Mouse (Mus musculus) erythroblast, embryonic 14.5 days (primary cell): ENCODE results near the gene Klc4.

Experiments
- GATA1 ChIP-seq: IDR thresholded peaks from 2 replicates; pipeline ENCODE4 v1.6.1; 2012; ENCODE audit warnings: low read length, inconsistent platforms, mixed read lengths
- TAL1 ChIP-seq: IDR thresholded peaks from 3 replicates; pipeline ENCODE4 v1.6.1; 2012; ENCODE audit warnings: low read length, inconsistent platforms, mixed read lengths

DNA sequence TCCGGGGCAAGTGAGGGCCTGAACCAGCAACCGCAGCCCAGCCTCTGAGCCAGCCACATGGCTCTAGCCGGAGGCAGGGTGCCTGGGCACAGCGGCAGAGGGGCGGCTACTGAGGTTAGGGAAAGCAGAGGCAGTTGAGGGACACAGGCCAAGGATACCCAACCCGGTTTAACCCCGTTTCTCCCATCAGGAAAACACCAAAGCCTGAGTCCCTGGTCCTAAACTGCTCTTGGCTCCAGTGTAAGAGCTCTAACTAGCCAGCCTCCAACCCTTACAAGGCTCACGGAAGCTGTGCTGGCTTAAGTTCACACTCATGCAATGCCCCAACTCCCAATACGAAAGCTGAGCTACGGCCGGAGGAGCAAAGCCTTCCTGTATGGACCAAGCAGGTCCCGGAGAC is 21.2 kb downstream of the Klc4 start:
- no peak for TF ChIP-seq TAL1
- TF ChIP-seq GATA1: no peak
